Mouse (Mus musculus) splenic B cell, adult 2 months (primary cell): ENCODE data around the gene Dnase1l3.

Experiments
- DNase-seq: peaks from one replicate; pipeline ENCODE4 v3.0.0-alpha.2; 2011; ENCODE audit warnings: low read depth, low spot score
- H3K27me3 ChIP-seq: 2 replicates; pipeline ENCODE4 v1.6.1; 2012; ENCODE audit warnings: mild to moderate bottlenecking, low read length, moderate library complexity, mixed read lengths; ENCODE audit not compliant: control insufficient read depth, poor library complexity, insufficient read depth, severe bottlenecking
- H3K36me3 ChIP-seq: 2 replicates; pipeline ENCODE4 v1.6.1; 2012; ENCODE audit warnings: mild to moderate bottlenecking, low read length, moderate library complexity, mixed read lengths; ENCODE audit not compliant: control insufficient read depth, poor library complexity, insufficient read depth, severe bottlenecking

Gene Dnase1l3

DNA sequence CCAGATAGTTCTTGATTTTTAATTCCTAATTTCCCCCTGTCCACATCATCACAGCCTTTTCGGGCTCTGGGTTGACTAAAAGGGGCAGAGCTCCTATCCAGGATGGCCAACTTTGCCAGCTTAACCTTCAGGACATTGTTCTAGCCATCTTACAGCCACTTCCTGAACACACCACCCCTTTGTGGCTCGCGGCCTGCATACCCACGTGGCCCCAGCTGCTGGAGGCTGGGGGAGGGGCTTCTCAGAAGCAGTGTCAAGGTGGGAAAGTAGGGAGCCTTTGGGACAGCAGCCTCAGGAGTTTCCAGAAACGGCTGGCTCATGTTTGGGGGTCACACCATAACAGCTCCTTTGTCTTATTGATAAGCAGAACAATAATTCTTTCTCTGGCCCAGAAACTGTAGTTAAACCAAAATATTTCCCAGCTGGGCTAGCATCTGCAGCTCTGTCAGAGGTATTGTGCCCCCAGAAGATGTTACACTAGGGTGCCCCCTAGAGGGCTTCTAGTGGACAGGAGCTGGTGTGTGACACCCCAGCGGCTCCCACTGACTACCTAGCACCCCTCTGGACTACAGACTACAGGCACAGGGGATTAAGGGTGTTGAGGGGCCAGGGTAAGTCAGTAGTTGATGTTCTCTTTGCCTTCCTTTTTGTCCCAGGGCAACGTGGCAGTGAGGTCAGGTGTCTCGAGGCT, 49.9 kb downstream of the Dnase1l3 start:
- DNase-seq: peak; percentile 26
- Histone ChIP-seq H3K36me3 (peaks cover 2% of the 10 kb centered on the region; the same call in 1 of the 2 replicates), H3K27me3 (no peaks in the 10 kb centered on the region)

DNA sequence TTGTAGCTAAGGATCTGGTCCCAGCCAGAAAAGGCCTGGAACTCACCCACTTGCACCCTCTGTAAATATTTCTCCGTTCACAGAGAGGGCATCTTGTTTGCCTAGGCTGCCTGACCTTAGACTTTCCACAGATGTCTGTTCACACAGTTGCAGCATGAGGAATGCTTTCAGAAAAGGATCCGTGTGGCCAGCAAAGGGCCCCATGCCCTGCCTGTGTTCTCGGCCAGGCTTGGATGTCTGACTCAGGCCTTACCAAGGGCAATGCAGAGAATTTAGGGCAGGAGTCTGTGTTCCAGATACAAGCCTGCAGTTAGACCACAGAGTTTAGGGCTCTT, 50.6 kb downstream of the Dnase1l3 start:
- Histone ChIP-seq H3K36me3 (peaks cover 2% of the 10 kb centered on the region; the same call in 1 of the 2 replicates), H3K27me3 (no peaks in the 10 kb centered on the region)
- DNase-seq: no peak

DNA sequence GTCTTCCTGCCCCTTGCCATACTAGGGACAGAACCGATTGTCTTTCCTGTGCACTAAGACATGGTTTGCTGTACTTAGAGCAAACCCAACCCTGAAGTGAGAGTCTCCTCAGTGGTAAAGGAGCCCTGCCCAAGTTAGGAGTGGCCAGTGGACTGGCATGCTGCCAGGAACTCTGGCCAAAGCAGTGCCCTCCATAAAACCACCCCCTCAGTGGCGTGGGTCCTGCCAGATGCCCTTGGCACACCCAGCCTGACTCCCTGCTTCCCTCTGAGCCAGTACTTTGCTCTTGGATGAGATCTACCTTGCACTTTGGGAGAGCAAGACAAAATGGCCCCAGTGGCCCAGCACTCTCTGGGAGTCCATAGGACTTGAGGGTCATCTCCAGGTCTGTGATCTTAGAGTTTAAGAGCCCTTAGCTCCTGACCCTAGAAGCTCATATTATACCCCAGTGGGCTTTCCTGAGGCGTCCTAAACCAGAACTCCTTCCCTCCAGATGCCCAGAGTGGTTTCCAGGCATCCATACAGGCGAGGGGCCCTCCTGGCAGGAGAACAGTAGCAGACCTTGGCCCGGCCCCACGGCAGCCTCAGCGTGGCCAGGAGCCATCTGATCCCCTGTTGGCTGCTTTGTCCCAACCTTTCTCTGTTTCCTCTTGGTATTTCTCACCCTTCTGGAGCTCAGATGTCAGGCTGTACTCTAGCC, 51.1 kb downstream of the Dnase1l3 start:
- DNase-seq: no peak
- peaks cover 2% of the 10 kb centered on the region; the same call in 1 of the 2 replicates for H3K36me3 ChIP-seq
- H3K27me3 ChIP-seq: no peaks in the 10 kb centered on the region

DNA sequence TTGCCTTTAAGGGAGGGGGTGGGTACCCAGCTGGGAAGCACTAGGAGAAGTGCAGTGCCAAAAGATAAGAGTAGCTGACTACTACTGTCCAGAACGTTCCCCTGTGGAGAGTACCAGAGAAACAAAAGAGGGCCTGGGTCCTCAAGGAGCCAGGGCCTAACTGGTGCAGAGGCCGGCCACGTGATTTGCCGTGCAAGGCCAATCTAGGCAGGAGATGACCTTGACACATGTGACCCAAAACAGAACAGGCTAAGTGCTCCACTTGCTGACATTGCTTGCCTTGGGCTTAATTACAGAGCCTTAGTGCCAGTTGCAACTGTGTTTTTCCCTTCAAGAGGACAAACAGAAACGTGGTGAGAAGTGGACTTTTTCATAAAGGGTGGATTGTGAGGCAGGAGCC, 53.0 kb downstream of the Dnase1l3 start:
- Histone ChIP-seq H3K36me3 (peaks cover 2% of the 10 kb centered on the region; the same call in 1 of the 2 replicates), H3K27me3 (no peaks in the 10 kb centered on the region)
- no peak for DNase-seq

DNA sequence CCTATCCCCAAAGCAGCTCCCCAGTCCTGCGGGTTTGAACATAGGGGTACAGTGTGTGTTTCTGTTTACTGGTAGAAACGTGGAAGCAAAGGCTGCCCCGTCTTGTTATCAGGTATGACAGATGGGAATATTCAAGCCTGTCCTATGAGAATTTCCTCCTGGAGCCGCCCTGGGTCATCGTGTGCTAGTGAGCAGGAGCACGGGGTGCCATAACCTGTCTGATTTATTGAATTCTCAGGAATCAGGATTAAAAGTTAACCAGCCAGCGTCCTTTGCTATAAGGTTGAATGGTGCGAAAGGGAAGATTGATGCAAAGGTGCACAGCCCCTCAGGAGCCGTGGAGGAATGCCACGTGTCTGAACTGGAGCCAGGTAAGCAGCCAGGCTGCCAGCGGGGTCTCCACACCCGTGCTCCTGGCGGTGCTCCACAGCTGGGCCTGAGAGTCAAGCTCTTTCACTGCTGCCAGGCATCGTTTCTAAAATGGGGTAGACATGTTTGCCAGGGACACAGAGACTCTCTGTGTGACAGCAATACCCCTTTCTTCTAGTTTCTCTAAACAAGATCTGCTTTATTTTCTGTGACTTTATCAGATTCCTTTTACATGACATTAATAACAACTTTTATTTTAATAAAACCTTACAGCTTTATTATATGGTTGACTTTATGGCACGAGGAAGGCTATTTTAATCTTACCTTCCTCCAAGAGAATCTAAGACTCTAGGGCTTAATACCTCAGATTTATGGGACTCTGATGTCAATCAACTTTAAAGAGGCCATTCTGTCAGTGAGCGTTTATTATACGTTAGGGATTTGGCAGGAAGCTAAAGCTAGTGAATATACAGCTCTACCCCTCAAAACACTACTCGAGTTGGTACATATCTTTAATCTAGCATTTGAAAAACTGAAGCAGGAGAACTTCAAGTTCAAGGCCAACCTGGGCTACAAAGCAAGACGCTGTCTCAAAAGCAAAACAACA, 55.3 kb downstream of the Dnase1l3 start:
- DNase-seq: no peak
- H3K36me3 ChIP-seq: peaks cover 2% of the 10 kb centered on the region; the same call in 1 of the 2 replicates
- no peaks in the 10 kb centered on the region for H3K27me3 ChIP-seq

DNA sequence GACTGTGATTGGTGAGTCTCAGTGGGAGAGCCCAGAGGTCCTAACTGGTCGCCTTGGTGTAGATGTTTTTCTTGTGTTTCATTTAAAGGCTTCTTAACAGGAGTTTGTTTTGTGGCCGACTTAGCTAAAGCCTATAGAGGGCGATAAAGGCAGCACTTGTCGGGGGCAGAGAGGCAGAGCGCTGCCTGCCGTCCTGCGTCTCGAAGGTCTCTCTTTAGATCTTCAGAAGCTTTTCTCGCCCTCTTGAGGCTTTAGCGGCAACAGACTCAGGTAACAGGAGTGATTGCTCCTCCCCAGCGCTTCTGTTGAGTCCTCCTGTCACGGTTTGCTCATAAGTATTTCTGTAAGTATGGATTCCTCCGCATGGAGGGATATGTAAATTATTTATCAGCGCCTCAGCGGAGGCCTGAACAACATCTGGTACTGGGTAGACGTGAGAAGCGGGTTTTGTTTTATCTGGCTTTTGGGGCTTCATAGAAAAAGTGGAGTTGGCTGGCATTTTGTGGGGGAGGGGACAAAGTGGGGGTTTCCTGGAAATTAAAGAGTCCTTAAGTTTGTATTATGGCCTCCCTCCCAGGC, 57.2 kb downstream of the Dnase1l3 start:
- H3K27me3 ChIP-seq: no peaks in the 10 kb centered on the region
- peaks cover 2% of the 10 kb centered on the region; the same call in 1 of the 2 replicates for H3K36me3 ChIP-seq
- peak; percentile 33 for DNase-seq

DNA sequence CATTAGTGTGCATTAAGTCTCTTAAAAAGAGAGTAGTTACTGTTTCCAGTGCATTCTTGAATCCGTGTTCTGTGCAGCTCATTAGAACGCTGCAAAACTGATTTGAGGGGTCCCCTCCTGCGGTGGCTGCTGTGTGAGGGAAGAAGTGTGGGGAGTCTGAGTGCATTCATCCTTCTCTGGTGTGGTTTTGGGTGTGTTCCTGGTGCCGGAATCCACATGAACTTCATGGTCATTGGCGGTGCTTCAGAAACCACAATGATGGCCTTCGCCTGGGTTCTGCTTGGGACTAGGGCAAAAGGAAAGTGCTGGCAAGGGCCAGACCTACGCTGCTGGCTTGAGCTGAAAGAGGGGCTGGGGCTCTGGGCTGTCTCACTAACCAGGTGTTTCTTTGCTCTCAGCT, 60.2 kb downstream of the Dnase1l3 start:
- DNase-seq: no peak
- Histone ChIP-seq H3K27me3 (no peaks in the 10 kb centered on the region), H3K36me3 (no peaks in the 10 kb centered on the region)

DNA sequence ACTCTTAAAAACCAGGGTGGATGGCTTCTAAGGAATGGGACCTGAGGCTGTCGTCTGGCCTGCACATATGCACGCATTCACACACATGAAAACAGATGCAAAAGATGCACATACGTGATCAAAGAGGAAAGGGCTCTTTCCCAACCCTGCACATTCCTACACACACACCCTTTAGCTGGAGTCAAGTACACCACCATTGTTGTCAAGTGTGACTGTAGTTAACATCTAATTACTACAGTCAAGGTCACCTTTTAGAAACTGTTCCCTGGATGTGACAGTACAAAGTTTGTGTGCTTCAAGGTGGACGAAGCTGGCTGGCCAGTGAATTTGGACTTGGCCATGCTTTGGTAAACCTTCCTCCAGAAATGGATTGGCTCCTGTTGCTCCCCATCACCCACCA, 62.2 kb downstream of the Dnase1l3 start:
- no peak for DNase-seq
- H3K27me3 ChIP-seq: no peaks in the 10 kb centered on the region
- H3K36me3 ChIP-seq: peaks cover 2% of the 10 kb centered on the region; the same call in 1 of the 2 replicates

DNA sequence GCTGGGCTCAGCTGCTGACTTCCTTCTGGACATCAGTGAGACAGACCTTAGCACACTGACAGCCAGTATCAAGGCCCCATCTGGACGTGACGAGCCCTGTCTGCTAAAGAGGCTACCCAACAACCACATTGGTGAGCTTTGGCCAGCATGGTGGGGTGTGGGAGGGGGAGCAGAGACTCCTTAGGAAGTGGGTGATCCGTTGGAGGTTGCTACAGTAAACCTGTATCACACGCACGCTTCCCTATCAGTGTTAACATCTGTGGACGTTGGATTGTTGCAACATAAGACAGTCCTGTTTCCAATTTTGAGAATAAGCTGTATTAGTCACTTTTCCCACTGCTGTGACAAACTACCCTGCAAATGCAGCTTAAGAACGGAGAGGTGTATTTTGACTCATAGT, 65.3 kb downstream of the Dnase1l3 start:
- no peak for DNase-seq
- Histone ChIP-seq H3K27me3 (no peaks in the 10 kb centered on the region), H3K36me3 (peaks cover 2% of the 10 kb centered on the region; the same call in 1 of the 2 replicates)

DNA sequence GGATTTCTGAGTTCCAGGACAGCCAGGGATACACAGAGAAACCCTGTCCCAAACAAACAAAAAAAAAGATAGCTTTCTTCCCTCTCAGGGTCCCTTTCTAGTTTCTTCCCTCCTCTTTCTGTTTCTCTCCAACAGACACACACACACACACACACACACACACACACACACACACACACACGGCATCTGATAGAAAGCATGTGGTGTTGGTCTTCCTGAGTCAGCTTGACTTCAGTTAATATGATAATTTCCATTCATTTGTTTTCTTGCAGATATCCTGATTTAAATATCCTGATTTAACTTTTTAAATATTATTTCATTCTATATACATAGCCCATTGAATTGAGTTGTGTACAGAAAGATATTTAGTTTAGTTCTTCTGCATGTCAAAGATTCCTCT, 66.0 kb downstream of the Dnase1l3 start:
- Histone ChIP-seq H3K27me3 (no peaks in the 10 kb centered on the region), H3K36me3 (peaks cover 2% of the 10 kb centered on the region; the same call in 1 of the 2 replicates)
- no peak for DNase-seq

DNA sequence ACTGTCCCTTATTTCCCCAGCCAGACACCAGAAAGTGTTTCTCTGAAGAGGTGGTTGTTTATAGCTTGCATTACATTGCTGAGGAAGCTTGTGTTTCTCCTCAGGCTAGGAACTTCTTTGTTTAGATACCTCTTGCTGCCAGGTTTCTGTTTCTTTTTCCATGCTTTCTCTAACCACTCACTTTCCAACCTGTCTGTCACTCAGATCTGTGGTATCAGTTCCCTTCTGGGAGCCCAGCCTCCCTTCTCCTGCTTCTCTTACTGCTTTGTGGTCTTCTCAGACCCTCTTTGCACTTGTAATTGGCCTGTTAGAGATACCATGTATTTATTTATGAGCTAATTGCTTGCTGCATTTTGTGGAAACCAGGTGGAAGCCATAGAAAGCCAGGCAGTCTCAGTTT, 70.7 kb downstream of the Dnase1l3 start:
- Histone ChIP-seq H3K27me3 (no peaks in the 10 kb centered on the region), H3K36me3 (no peaks in the 10 kb centered on the region)
- no peak for DNase-seq

DNA sequence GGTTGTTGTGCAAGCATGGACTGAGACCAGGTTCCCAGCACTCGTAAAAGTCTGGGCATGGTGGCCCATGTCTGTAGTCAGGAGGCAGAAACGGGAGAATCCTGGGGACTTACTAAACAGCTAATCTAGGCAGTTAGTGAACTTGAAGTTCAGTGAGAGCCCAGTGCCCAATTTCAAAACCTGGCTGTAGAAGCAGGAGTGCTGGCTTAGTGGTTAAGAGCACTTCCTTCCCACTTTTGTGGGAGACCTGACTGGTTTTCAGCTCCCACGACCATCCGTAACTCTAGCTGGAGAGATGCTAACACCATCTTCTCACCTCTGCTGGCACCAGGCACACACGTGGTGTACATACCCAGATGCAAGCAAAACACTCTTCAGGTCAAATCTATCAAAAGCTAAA, 72.9 kb downstream of the Dnase1l3 start:
- no peak for DNase-seq
- H3K27me3 ChIP-seq: no peaks in the 10 kb centered on the region
- no peaks in the 10 kb centered on the region for H3K36me3 ChIP-seq

DNA sequence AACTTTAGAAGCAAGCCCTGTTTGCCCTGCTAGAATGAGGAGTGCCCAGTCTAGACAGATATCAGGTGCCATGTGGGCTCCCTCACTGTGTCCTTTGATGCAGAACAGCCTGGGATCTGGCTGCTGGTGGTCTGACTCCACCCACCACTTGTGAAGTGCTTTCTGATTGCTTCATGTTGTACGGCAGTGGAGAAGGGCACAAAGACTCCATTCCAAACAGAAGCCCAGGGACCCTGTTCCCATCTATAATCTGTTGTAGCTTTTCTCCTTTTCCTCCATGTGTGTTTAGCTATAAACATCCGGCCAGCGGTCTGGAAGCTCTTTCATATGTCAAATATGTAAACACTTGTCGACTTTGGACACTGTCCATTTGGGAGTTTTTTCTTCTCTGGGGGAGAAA, 74.5 kb downstream of the Dnase1l3 start:
- no peak for DNase-seq
- Histone ChIP-seq H3K36me3 (no peaks in the 10 kb centered on the region), H3K27me3 (no peaks in the 10 kb centered on the region)

DNA sequence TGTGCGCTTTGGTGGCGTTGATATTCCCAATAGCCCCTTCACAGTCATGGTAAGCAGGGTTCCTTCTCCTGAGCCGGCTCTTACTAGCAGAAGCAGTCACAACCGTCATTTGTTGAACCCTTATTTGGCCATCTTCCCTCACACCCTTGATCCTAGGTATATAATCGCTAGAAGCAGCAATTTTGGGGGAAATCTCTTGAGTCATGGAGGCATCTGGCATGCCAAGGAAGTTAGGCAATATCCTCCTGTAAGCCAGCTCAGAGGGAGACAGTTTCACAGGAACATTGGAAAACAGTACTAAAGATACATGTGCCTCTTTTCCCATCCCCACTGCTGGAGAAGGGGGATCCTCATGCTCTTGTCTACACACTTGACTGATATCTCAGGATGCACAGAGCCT, 75.1 kb downstream of the Dnase1l3 start:
- H3K36me3 ChIP-seq: no peaks in the 10 kb centered on the region
- DNase-seq: no peak

More for the DNA sequence above, 75.1 kb downstream of the Dnase1l3 start:
- H3K27me3 ChIP-seq: no peaks in the 10 kb centered on the region
